Mouse (Mus musculus) stomach, embryonic 15.5 days (tissue): Measurements from ENCODE around the gene Pon2. TPM values are rescaled to one million over a fixed set of nuclear protein-coding genes. Genes with fewer than 3 reads are reported as not detected.

Experiments
- ATAC-seq: fragments of 200-750 bp; cut with Nextera tagmentation; 2 replicates; pipeline ENCODE4 v1.8.0; 2017; ENCODE audit warnings: low read depth, moderate number of reproducible peaks, moderate TSS enrichment; ENCODE audit not compliant: insufficient read depth, low FRiP score
- H3K27ac ChIP-seq: fragments of 300-500 bp; sonication (generic); 2 replicates; pipeline ENCODE4 v1.5.1; 2015; ENCODE audit warnings: mild to moderate bottlenecking, inconsistent platforms
- H3K27me3 ChIP-seq: fragments of 300-500 bp; sonication (generic); replicated peaks from 2 replicates; pipeline ENCODE4 v1.6.1; 2015; ENCODE audit warnings: inconsistent platforms
- H3K36me3 ChIP-seq: fragments of 300-500 bp; sonication (generic); 2 replicates; pipeline ENCODE4 v1.6.1; 2015; ENCODE audit warnings: inconsistent platforms
- H3K4me1 ChIP-seq: fragments of 300-500 bp; sonication (generic); 2 replicates; pipeline ENCODE4 v1.6.1; 2015; ENCODE audit warnings: inconsistent platforms
- H3K4me2 ChIP-seq: fragments of 300-500 bp; sonication (generic); 2 replicates; pipeline ENCODE4 v1.6.1; 2015; ENCODE audit warnings: mild to moderate bottlenecking, inconsistent platforms
- H3K4me3 ChIP-seq: fragments of 300-500 bp; sonication (generic); replicated peaks from 2 replicates; pipeline ENCODE4 v1.5.1; 2015; ENCODE audit warnings: inconsistent platforms
- H3K9ac ChIP-seq: fragments of 300-500 bp; sonication (generic); 2 replicates; pipeline ENCODE4 v1.6.1; 2015; ENCODE audit warnings: inconsistent platforms
- H3K9me3 ChIP-seq: fragments of 300-500 bp; sonication (generic); 2 replicates; pipeline ENCODE4 v1.6.1; 2016; ENCODE audit warnings: inconsistent platforms
- WGBS: fragments of 180-500 bp; shearing (Covaris S2); methylation state at CpG from one replicate; pipeline ENCODE4 v1.1.7; 2015; 5-methylcytosine and 5-hydroxymethylcytosine counted together
- polyA plus RNA-seq: library from polyadenylated mRNA; unstranded; fragments of >200 nt; fragmentation: Nextera tagmentation; extraction: Ambion mirVana; gene quantifications from 2 replicates; pipeline ENCODE4 v1.2.1, GENCODE M21; 2015

Pon2 gene
- polyA plus RNA-seq, 1 experiment from 2014 or later, result 57.8 TPM

GRCm38 (mm10) chr6:5310491-5310890, 12.2 kb upstream of the Pon2 start:
- no peak overlapping the region for H3K27ac ChIP-seq
- H3K9ac ChIP-seq, result no peak overlapping the region
- no peak for ATAC-seq
- WGBS, result 75% methylated on average over 3 of the region's 3 CpGs
- no peaks in the 10 kb centered on the region for H3K36me3 ChIP-seq
- H3K4me1 ChIP-seq, result no peaks in the 10 kb centered on the region
- no peaks in the 10 kb centered on the region for H3K9me3 ChIP-seq
- H3K27me3 ChIP-seq, result no peaks in the 10 kb centered on the region
- no peak overlapping the region for H3K4me2 ChIP-seq
- no peak overlapping the region for H3K4me3 ChIP-seq

DNA sequence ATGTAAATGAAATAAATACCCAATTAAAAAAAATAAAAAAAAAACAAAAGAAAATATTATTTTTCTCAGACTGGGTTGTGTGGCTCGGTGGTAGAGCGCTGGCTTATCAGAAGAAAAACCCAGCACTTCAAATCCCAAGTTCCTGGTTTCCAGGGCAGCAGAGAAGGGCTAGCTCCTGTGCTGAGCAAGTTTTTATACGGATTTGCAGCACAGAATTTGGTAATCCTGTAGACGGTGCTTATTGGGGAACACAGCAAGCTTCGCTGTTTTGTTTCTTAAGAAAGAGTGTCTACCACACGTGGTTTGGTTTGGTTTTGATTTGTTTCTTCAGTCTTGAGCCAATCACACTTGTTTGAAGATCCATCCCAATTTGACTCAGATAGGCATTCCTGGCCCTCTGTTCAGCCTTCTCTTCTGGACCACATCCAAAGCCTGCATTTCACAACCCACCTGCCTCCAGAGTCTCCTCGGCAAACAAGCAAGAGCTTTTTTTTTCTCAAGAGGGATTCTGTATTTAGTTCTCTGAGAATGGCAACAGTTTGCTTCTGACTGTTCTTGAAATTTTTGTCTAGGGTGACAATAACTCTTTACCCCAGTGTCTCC, 11.4 kb upstream of the Pon2 start:
- 73% methylated on average over 7 of the region's 7 CpGs for WGBS
- Histone ChIP-seq H3K9ac (no peak overlapping the region), H3K27ac (no peak overlapping the region), H3K36me3 (no peaks in the 10 kb centered on the region), H3K9me3 (no peaks in the 10 kb centered on the region), H3K4me3 (no peak overlapping the region), H3K4me1 (no peaks in the 10 kb centered on the region), H3K4me2 (no peak overlapping the region), H3K27me3 (no peaks in the 10 kb centered on the region)
- ATAC-seq, result no peak

GRCm38 (mm10) chr6:5305926-5306325, 7.7 kb upstream of the Pon2 start:
- Histone ChIP-seq H3K36me3 (no peaks in the 10 kb centered on the region), H3K27me3 (no peaks in the 10 kb centered on the region), H3K9me3 (no peaks in the 10 kb centered on the region), H3K4me1 (no peaks in the 10 kb centered on the region), H3K4me3 (no peak overlapping the region), H3K4me2 (no peak overlapping the region), H3K27ac (peak overlapping the region; percentile 23; the same call in 1 of the 2 replicates), H3K9ac (no peak overlapping the region)
- peak; percentile 85 for ATAC-seq
- 58% methylated on average over 3 of the region's 3 CpGs for WGBS

GRCm38 (mm10) chr6:5304956-5305355, 6.7 kb upstream of the Pon2 start:
- H3K27ac ChIP-seq, result no peak overlapping the region
- no peak for ATAC-seq
- H3K9me3 ChIP-seq, result no peaks in the 10 kb centered on the region
- H3K4me3 ChIP-seq, result no peak overlapping the region
- no peak overlapping the region for H3K4me2 ChIP-seq
- no peaks in the 10 kb centered on the region for H3K27me3 ChIP-seq
- H3K9ac ChIP-seq, result no peak overlapping the region
- H3K36me3 ChIP-seq, result no peaks in the 10 kb centered on the region
- 84% methylated on average over 8 of the region's 8 CpGs for WGBS
- H3K4me1 ChIP-seq, result no peaks in the 10 kb centered on the region

- no peak for ATAC-seq
- 78% methylated on average over 8 of the region's 8 CpGs for WGBS
- no peak overlapping the region for H3K4me3 ChIP-seq
- no peak overlapping the region for H3K9ac ChIP-seq
- H3K27ac ChIP-seq, result peak overlapping the region; percentile 14; the same call in 1 of the 2 replicates
- no peak overlapping the region for H3K4me2 ChIP-seq
- no peaks in the 10 kb centered on the region for H3K4me1 ChIP-seq
- H3K27me3 ChIP-seq, result no peaks in the 10 kb centered on the region
- H3K9me3 ChIP-seq, result no peaks in the 10 kb centered on the region
- no peaks in the 10 kb centered on the region for H3K36me3 ChIP-seq
Observed at GRCm38 (mm10) chr6:5300629-5301028, 2.4 kb upstream of the Pon2 start.

DNA sequence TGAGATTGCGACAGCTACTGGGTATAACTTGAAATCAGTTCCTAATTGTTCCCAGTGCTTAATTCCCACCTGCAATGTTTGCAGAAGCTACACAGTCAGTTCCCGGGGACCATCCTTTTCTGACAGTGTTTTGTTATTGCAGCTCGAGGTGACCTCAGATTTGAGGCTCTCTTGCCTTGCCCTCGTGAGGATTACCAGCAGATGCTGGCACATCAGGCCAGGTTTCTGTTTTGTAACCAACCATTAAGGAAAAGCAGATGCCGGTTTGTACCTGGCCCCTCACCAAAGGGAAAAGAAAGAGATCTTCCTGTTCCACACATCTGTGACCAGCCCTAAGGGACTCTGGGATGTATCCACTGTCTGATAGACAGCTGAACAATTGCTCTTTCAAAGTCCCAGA, 1.3 kb upstream of the Pon2 start:
- no peak overlapping the region for H3K4me2 ChIP-seq
- no peaks in the 10 kb centered on the region for H3K4me1 ChIP-seq
- no peak for ATAC-seq
- no peak overlapping the region for H3K9ac ChIP-seq
- no peak overlapping the region for H3K27ac ChIP-seq
- no peaks in the 10 kb centered on the region for H3K9me3 ChIP-seq
- no peaks in the 10 kb centered on the region for H3K27me3 ChIP-seq
- H3K36me3 ChIP-seq, result no peaks in the 10 kb centered on the region
- no peak overlapping the region for H3K4me3 ChIP-seq
- WGBS, result 69% methylated on average over 5 of the region's 5 CpGs

DNA sequence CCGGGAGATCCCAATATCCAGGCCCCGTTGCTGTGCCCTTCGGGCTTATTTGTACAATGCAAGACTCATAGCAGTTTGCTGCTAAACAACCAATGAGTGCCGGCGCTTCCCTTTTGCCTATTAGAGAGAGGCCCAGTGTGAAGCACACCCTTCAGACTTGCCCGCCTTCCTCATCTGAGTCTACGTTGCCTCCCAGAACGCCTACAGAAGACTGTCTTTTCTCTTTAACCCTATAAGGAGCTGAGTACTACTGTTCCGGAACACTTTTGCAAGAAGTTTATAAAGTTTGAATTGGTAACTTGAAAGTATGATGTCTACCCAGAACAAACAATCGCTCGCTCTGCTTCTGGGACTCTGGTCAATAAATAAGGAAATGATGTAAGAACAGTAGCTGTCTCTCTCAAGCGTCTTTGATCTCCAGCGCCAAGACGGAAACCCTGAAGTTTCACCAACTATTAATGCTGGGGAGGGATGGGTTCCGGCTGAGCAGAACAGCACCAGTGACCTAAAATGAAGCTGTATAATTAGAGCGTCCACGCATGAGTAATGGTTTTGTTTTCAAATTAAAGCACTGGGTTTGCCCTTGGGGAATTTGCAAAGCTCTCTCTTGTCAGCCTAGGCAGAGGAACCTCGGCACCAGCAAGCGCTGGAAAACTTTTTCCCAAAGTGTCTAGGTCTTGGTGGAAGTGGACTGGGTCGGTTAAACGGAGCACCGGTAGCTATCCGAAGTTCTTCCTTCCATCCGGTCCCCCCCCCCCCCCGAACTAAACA, 749 bp downstream of the Pon2 start:
- H3K9ac ChIP-seq, result peak overlapping the region; percentile 66
- H3K36me3 ChIP-seq, result no peaks in the 10 kb centered on the region
- H3K9me3 ChIP-seq, result no peaks in the 10 kb centered on the region
- H3K4me1 ChIP-seq, result no peaks in the 10 kb centered on the region
- ATAC-seq, result peak; percentile 88
- WGBS, result 4% methylated on average over 25 of the region's 25 CpGs
- peak overlapping the region; percentile 93 for H3K27ac ChIP-seq
- peak overlapping the region; percentile 66 for H3K4me3 ChIP-seq
- H3K27me3 ChIP-seq, result no peaks in the 10 kb centered on the region
- H3K4me2 ChIP-seq, result peak overlapping the region; percentile 65

DNA sequence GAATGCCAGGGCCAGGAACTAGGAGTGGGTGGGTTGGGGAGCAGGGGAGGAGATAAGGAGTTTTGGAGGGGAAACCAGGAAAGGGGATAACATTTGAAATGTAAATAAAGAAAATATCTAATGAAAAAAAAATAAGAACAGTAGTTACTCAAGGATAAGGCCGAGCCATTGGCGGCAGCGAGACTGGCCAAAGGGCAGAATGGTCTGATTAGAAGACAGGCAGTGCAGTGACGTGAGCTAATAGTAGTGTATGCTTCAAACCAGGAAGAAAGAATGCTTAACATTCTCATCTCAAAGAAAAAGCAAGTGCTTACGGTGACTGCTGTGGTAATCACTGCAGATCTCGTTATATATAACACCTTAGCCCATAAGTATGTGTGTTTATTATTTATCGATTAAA, 2.2 kb downstream of the Pon2 start:
- no peaks in the 10 kb centered on the region for H3K9me3 ChIP-seq
- H3K27me3 ChIP-seq, result no peaks in the 10 kb centered on the region
- 0 out of 2 replicates have a peak, but pooled peaks cover 3% of the 10 kb centered on the region for H3K4me1 ChIP-seq
- H3K36me3 ChIP-seq, result 0 out of 2 replicates have a peak, but pooled peaks cover 3% of the 10 kb centered on the region
- H3K9ac ChIP-seq, result no peak overlapping the region
- 87% methylated on average over 7 of the region's 7 CpGs for WGBS
- no peak overlapping the region for H3K4me3 ChIP-seq
- H3K27ac ChIP-seq, result no peak overlapping the region
- ATAC-seq, result no peak
- peak overlapping the region; percentile 65; the same call in 1 of the 2 replicates for H3K4me2 ChIP-seq

DNA sequence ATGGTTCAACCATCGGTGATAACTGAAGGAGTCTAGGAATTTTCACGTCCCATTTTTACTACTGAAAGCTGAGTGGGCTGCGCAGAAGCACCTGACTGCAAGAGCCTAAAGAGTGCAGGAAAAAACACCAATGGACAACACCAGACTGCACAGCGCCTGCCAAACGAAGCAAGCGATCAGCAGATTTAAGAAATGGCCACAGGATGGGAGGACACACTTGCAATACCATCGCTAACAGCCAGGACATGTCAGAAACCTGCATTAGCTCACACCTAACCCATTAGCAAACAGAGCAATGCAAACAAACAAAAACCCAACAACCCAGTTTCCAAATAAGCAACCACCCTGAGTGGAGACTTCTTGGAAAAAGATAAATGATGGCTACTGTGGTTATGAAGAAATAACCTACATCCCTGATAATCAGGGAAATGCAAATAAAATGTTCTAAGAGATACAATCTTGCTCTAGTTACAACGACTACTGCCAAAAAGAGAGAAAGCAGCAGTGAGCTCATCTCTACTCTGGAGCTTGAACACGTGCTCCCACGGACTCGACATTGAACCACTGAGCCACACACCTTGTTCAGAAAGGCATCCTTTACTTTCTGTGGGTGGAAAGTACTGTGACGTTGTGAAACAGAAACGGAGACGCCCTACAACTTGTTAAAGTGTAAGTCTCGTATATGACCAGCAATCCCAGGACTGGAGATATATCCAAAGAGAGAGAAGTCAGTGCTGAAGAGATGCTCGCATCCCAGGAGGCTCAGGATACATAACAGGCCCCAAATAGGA, 3.4 kb downstream of the Pon2 start:
- no peak overlapping the region for H3K27ac ChIP-seq
- 87% methylated on average over 16 of the region's 16 CpGs for WGBS
- H3K4me3 ChIP-seq, result no peak overlapping the region
- no peaks in the 10 kb centered on the region for H3K9me3 ChIP-seq
- H3K9ac ChIP-seq, result no peak overlapping the region
- H3K4me2 ChIP-seq, result no peak overlapping the region
- no peaks in the 10 kb centered on the region for H3K27me3 ChIP-seq
- H3K4me1 ChIP-seq, result 0 out of 2 replicates have a peak, but pooled peaks cover 3% of the 10 kb centered on the region
- H3K36me3 ChIP-seq, result 0 out of 2 replicates have a peak, but pooled peaks cover 3% of the 10 kb centered on the region
- no peak for ATAC-seq

- H3K4me3 ChIP-seq, result no peak overlapping the region
- ATAC-seq, result no peak
- H3K27ac ChIP-seq, result no peak overlapping the region
- H3K27me3 ChIP-seq, result no peaks in the 10 kb centered on the region
- WGBS, result 75% methylated on average over 5 of the region's 5 CpGs
- H3K4me1 ChIP-seq, result peaks cover 7% of the 10 kb centered on the region; the same call in 1 of the 2 replicates
- H3K9ac ChIP-seq, result no peak overlapping the region
- H3K36me3 ChIP-seq, result 0 out of 2 replicates have a peak, but pooled peaks cover 3% of the 10 kb centered on the region
- H3K4me2 ChIP-seq, result no peak overlapping the region
- no peaks in the 10 kb centered on the region for H3K9me3 ChIP-seq
Observed at GRCm38 (mm10) chr6:5292841-5293240, 5.4 kb downstream of the Pon2 start.

GRCm38 (mm10) chr6:5291450-5291849, 6.8 kb downstream of the Pon2 start:
- Histone ChIP-seq H3K27me3 (no peaks in the 10 kb centered on the region), H3K4me2 (no peak overlapping the region), H3K36me3 (0 out of 2 replicates have a peak, but pooled peaks cover 3% of the 10 kb centered on the region), H3K4me1 (peaks cover 7% of the 10 kb centered on the region; the same call in 1 of the 2 replicates), H3K9me3 (no peaks in the 10 kb centered on the region), H3K27ac (no peak overlapping the region), H3K9ac (no peak overlapping the region), H3K4me3 (no peak overlapping the region)
- WGBS, result 49% methylated on average over 4 of the region's 4 CpGs
- ATAC-seq, result peak; percentile 76
